Comparison of ENCODE assay signal across 8 mouse cellular contexts in genomic region chr1:186261326-186261833, GRCm38 (mm10).
DNase-seq lines count a peak whose midpoint lies in the region; ATAC-seq and TF ChIP-seq lines count a peak whose summit lies in the region.

No protein-coding gene starts in this region.

- no peak overlapping the region for H3K9ac ChIP-seq in intestine, embryonic 15.5 days
- no peak overlapping the region for H3K9ac ChIP-seq in limb, embryonic 14.5 days (ENCODE audit: low read depth, low read length, severe bottlenecking)

- no peak overlapping the region for H3K4me2 ChIP-seq in intestine, embryonic 15.5 days (replicated peaks)
- H3K4me2 ChIP-seq in limb, embryonic 14.5 days (replicated peaks; ENCODE audit: low read depth, low read length, severe bottlenecking), result no peak overlapping the region

- no peaks in the 10 kb centered on the region for H3K9me3 ChIP-seq in intestine, embryonic 15.5 days
- no peaks in the 10 kb centered on the region; the same call in 1 of the 2 replicates for H3K9me3 ChIP-seq in limb, embryonic 14.5 days (ENCODE audit: control insufficient read depth, low read length)

- no peaks in the 10 kb centered on the region for H3K27me3 ChIP-seq in intestine, embryonic 15.5 days (replicated peaks)
- no peaks in the 10 kb centered on the region for H3K27me3 ChIP-seq in limb, embryonic 14.5 days (ENCODE audit: control insufficient read depth, insufficient read depth, low read length)

- peaks cover 9% of the 10 kb centered on the region for H3K4me1 ChIP-seq in intestine, embryonic 15.5 days (replicated peaks)
- peaks cover 11% of the 10 kb centered on the region for H3K4me1 ChIP-seq in limb, embryonic 14.5 days (ENCODE audit: control insufficient read depth, insufficient read depth, low read length)

- no peak for TF ChIP-seq POLR2A in limb, embryonic 14.5 days (IDR thresholded peaks at IDR 0.05; ENCODE audit: borderline replicate concordance, extremely low read depth, insufficient read depth, insufficient read length)

- 23% methylated on average over 4 of the region's 4 CpGs for WGBS in intestine, embryonic 15.5 days
- WGBS in limb, embryonic 14.5 days, result 45% methylated on average over 4 of the region's 4 CpGs

- DNase-seq in cerebellum, postnatal 10 days, result peak; percentile 42 to 61
- no peak for DNase-seq in cerebellum, adult 8-10 months
- DNase-seq in adrenal gland, adult 8-10 months, result peak; percentile 69
- DNase-seq in gonadal fat pad, adult 2 months (ENCODE audit: low read depth), result peak; percentile 22
- peak; percentile 69 for DNase-seq in limb, embryonic 14.5 days (ENCODE audit: low spot score)
- peak; percentile 66 for DNase-seq in ovary, postnatal 36 days (ENCODE audit: low spot score)
- DNase-seq in cerebellum, adult 11-12 months, result no peak

- H3K36me3 ChIP-seq in intestine, embryonic 15.5 days, result no peaks in the 10 kb centered on the region
- H3K36me3 ChIP-seq in limb, embryonic 14.5 days (ENCODE audit: control insufficient read depth, insufficient read depth, low read length), result no peaks in the 10 kb centered on the region

- no peak overlapping the region for H3K27ac ChIP-seq in intestine, embryonic 15.5 days
- no peak overlapping the region for H3K27ac ChIP-seq in limb, embryonic 14.5 days (replicated peaks; ENCODE audit: low read depth, low read length)

- no peak overlapping the region for H3K4me3 ChIP-seq in intestine, embryonic 15.5 days (replicated peaks)
- no peak overlapping the region for H3K4me3 ChIP-seq in limb, embryonic 14.5 days (replicated peaks; ENCODE audit: low read length)

- peak; percentile 66 for ATAC-seq in intestine, embryonic 15.5 days
- ATAC-seq in limb, embryonic 14.5 days (ENCODE audit: low FRiP score, low read depth), result no peak

Comparison
In these comparisons a context has a peak if more than half of its experiments do, and no peak if none do; other contexts are left out.
1. DNase-seq: peak in cerebellum, postnatal 10 days (2 of 2), adrenal gland, adult 8-10 months (single experiment), gonadal fat pad, adult 2 months (single experiment), limb, embryonic 14.5 days (single experiment) and ovary, postnatal 36 days (single experiment); none in cerebellum, adult 8-10 months (single experiment) and cerebellum, adult 11-12 months (single experiment).